Mouse (Mus musculus): ENCODE measurements at regions not wholly inside any gene's neighbourhood (a gene's known extent, or its start where the extent isn't known, plus 50 kb on each side); places are given as distances from the start of the nearest gene placed in this dataset.

- TF ChIP-seq CTCF (IDR thresholded peaks at IDR 0.05; ENCODE audit: extremely low read depth, insufficient read length, insufficient replicate concordance, low read depth, low read length) (no peak), POLR2A (IDR thresholded peaks at IDR 0.05; ENCODE audit: low read depth, low read length) (no peak)
Observed at GRCm38 (mm10) chr7:124748396-124748795, 696.1 kb upstream of the Kdm8 start.
